Mouse (Mus musculus) megakaryocyte-erythroid progenitor cell, adult 5 weeks (primary cell): ENCODE measurements around the gene Bag2. TPM values are rescaled to one million over a fixed set of nuclear protein-coding genes. Genes with fewer than 3 reads are reported as not detected.

ENCODE experiments used
- polyA plus RNA-seq: library from polyadenylated mRNA; stranded (reverse); fragments of >175 nt; gene quantifications from 2 replicates; pipeline ENCODE4 v1.2.3, GENCODE M21; 2012

Gene Bag2
- polyA plus RNA-seq = 23.5 and 29.9 TPM in 2 replicates

DNA sequence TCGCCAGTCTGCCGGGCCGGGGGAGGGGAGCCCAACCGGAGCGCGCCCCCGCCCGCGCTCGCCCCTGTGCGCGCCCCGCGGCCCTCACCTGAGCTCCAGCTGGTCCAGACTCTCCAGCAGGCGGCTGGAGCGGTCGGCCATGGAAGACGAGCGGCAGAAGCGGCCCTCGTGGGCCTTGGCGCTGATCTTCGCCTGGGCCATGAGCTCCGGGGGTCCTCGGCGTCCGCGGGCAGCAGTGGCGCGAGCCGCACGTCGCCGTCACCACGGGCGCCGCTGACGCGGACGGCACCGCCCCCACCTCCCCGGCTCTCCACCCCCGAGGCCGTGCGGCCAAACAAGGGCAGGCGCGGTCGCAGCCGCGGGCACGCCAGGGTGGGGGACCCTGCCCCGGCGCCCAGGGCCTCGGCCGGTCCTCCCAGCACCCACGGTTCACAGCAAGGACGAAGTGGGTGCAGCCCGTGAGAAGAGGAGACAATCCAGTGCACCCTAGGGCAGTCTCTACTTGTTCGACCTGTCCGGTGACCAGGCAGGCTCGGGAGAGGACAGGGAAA is at the start of gene Bag2:
Gene Bag2, minus strand, starts transcription at position 305 of the 551 bp plus-strand sequence.

DNA sequence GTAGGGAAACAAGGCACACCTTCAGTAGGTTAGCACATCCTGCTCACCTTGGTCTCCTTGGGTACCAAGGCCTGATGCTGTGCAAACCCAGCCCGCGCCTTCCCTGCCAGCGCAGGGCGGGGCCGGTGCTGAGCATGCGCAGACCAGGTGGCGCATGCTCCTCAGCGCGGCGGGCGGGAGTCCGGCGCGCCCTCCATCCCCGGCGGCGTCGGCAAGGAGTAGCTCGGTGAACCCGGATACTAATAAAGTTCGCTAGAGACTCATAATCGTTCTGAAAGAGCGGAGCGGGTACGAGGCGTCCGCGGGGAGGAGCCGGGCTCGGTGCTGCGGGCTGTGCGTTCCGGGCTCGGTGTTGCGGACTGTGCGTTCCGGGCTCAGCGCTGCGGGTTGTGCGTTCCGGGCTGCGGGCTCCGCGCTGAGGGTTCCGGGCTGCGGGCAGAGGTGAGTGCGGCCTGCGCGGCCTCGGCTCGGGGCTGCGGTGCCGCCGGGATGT is 37.8 kb downstream of the Bag2 start, which contains the start of gene Rab23:
Gene Rab23, plus strand, starts transcription at position 155 of the 493 bp plus-strand sequence.

Other genes with a start within 250 kb of the Bag2 start
- 5.3 and 5.6 TPM in 2 replicates for gene Prim2, start 88.0 kb downstream of the Bag2 start, polyA plus RNA-seq
- 2.4 and 2.6 TPM in 2 replicates for gene Rab23, start 37.9 kb downstream of the Bag2 start, polyA plus RNA-seq
- gene Zfp451, start 56.8 kb upstream of the Bag2 start, polyA plus RNA-seq = 18.6 and 21.5 TPM in 2 replicates
- gene Bend6, start 150.0 kb upstream of the Bag2 start, polyA plus RNA-seq = not detected in 2 replicates
- 2.4 and 3.8 TPM in 2 replicates for gene Dst, start 150.4 kb upstream of the Bag2 start, polyA plus RNA-seq